Mouse (Mus musculus) T-cell, adult 66 days (primary cell): ENCODE results near the gene Zfp518b. TPM values are rescaled to one million over a fixed set of nuclear protein-coding genes. Genes with fewer than 3 reads are reported as not detected.

Source experiments
- total RNA-seq, 2 experiments: library from RNA; stranded (reverse); gene quantifications; 3 replicates in 1 of 2; 4 replicates in 1 of 2; pipeline ENCODE4 v1.2.4; 2023

Zfp518b gene
- total RNA-seq, result 1 to 10 TPM; 1.1 to 1.8 TPM

GRCm38 (mm10) chr5:38684164-38684911, at the start of gene Zfp518b:
Zfp518b (minus strand) TSS chr5:38684826.

Other genes with a start within 250 kb of the Zfp518b start
- gene Slc2a9, start 181.7 kb downstream of the Zfp518b start, total RNA-seq, result 10 to 100 TPM; 21.4 to 31.3 TPM
- 100 to 1,000 TPM; 329 to 336 TPM for gene Wdr1, start 121.6 kb downstream of the Zfp518b start, total RNA-seq
- gene Clnk, start 192.0 kb upstream of the Zfp518b start, total RNA-seq, result 1 to 10 TPM in 1 of 2 experiments, under 1 TPM in 1; 0.68 to 1.1 TPM